Mouse (Mus musculus) forebrain, embryonic 11.5 days (tissue): ENCODE data around the gene Hcrt. TPM values are rescaled to one million over a fixed set of nuclear protein-coding genes. Genes with fewer than 3 reads are reported as not detected.

Experiments used
- ATAC-seq: fragments of 200-750 bp; cut with Nextera tagmentation; replicated peaks from 2 replicates; pipeline ENCODE4 v1.8.0; 2017; ENCODE audit warnings: moderate TSS enrichment; ENCODE audit not compliant: low FRiP score
- DNase-seq: peaks from one replicate; pipeline ENCODE4 v3.0.0-alpha.2; 2017; ENCODE audit warnings: low spot score
- H3K27ac ChIP-seq: fragments of 300-500 bp; sonication (generic); 2 replicates; pipeline ENCODE4 v1.5.1; 2014; ENCODE audit warnings: low read depth, low read length
- H3K27me3 ChIP-seq: fragments of 300-500 bp; sonication (generic); 2 replicates; pipeline ENCODE4 v1.6.1; 2014; ENCODE audit warnings: mild to moderate bottlenecking, low read length, mixed read lengths; ENCODE audit not compliant: control insufficient read depth, insufficient read depth
- H3K36me3 ChIP-seq: fragments of 300-500 bp; sonication (generic); 2 replicates; pipeline ENCODE4 v1.6.1; 2014; ENCODE audit warnings: mild to moderate bottlenecking, low read length, moderate library complexity, mixed read lengths; ENCODE audit not compliant: control insufficient read depth, insufficient read depth
- H3K4me1 ChIP-seq: fragments of 300-500 bp; sonication (generic); replicated peaks from 2 replicates; pipeline ENCODE4 v1.6.1; 2014; ENCODE audit warnings: low read length, mixed read lengths; ENCODE audit not compliant: control insufficient read depth, insufficient read depth
- H3K4me2 ChIP-seq: fragments of 300-500 bp; sonication (generic); 2 replicates; pipeline ENCODE4 v1.6.1; 2014; ENCODE audit warnings: low read depth, mild to moderate bottlenecking, low read length, moderate library complexity, mixed read lengths; ENCODE audit not compliant: severe bottlenecking
- H3K4me3 ChIP-seq: fragments of 300-500 bp; sonication (generic); 2 replicates; pipeline ENCODE4 v1.5.1; 2014; ENCODE audit warnings: low read depth, low read length
- H3K9ac ChIP-seq: fragments of 300-500 bp; sonication (generic); 2 replicates; pipeline ENCODE4 v1.6.1; 2014; ENCODE audit warnings: low read length
- H3K9me3 ChIP-seq: fragments of 300-500 bp; sonication (generic); 2 replicates; pipeline ENCODE4 v1.6.1; 2016; ENCODE audit warnings: low read length, mixed read lengths; ENCODE audit not compliant: control insufficient read depth
- WGBS: fragments of 180-500 bp; shearing (Covaris S2); extraction: QIAGEN DNeasy Blood & Tissue Kit; methylation state at CpG from one replicate; pipeline ENCODE4 v1.1.7; 2014; 5-methylcytosine and 5-hydroxymethylcytosine counted together
- polyA plus RNA-seq: library from polyadenylated mRNA; unstranded; fragments of >200 nt; fragmentation: Nextera tagmentation; extraction: Ambion mirVana; gene quantifications from 2 replicates; pipeline ENCODE4 v1.2.1, GENCODE M21; 2014

The Hcrt gene
- polyA plus RNA-seq, 1 experiment from 2014 or later = not detected

DNA sequence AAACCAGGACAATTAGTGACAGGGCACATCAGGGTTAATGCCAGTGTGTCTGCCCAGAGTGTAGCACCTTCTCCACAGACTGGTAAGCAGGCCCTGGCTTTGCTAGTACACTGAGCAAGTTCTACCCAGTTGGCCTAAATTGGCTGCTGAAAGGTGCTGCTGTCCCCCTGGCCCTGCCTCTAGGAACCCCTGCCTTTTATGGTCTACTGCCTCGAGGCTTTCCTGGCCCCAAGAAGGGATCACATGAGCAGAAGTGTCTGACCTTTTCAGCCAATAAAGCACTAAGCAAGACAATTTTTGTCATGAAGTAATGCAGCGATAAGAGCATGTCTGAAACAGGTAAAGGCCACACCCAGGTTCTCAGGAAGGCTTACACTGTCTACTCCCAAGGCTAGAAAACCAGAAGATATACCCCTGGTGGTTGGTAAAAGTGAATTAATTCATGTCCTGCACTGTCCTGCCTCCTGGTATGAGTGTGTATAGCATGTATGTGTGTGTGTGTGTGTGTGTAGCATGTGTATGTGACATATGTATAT, 40.2 kb downstream of the Hcrt start:
- H3K4me1 ChIP-seq = no peaks in the 10 kb centered on the region; the same call in 1 of the 2 replicates
- WGBS = 60% methylated on average over 2 of the region's 2 CpGs
- no peak overlapping the region for H3K9ac ChIP-seq
- no peak overlapping the region for H3K4me3 ChIP-seq
- H3K36me3 ChIP-seq = no peaks in the 10 kb centered on the region; the same call in 1 of the 2 replicates
- no peaks in the 10 kb centered on the region for H3K9me3 ChIP-seq
- H3K27me3 ChIP-seq = no peaks in the 10 kb centered on the region
- no peak overlapping the region for H3K4me2 ChIP-seq
- no peak overlapping the region for H3K27ac ChIP-seq
- DNase-seq = no peak
- ATAC-seq = no peak

DNA sequence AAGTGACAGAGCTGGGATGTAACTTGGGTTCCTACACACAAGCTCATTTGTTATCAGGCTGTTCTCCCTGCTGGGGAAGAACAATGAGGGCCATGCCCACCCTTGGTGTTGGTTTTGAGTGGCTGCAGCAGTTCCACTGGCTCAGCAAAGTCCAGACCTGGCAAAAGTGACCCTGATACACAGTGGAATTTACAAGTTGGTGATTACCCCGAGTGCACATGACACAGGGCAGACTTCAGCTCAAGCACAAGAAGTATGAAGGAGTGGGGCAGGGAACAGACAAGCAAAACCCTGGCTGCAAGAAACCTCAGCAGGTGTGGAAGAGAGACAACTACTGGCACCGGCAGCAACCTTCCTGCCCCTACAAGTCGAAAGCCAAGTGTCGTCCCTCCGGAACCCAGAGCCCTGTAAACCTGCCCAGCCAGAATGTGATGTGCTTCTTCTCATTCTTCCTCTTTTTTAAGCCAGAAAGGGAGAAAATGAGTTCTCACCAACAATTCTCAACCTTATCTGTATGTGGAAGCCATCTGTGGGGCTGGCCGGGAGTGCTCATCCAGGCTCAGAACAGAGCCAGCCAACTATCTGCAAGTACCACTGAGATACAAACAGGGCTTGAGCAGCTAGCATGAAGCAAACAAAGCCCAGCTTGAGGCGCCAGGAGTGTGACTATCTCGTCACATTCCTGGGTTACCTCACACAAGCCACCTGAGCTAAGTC, 40.8 kb downstream of the Hcrt start:
- Histone ChIP-seq H3K4me1 (no peaks in the 10 kb centered on the region; the same call in 1 of the 2 replicates), H3K36me3 (no peaks in the 10 kb centered on the region; the same call in 1 of the 2 replicates), H3K27ac (no peak overlapping the region), H3K27me3 (no peaks in the 10 kb centered on the region), H3K4me3 (no peak overlapping the region), H3K9ac (no peak overlapping the region), H3K4me2 (no peak overlapping the region), H3K9me3 (no peaks in the 10 kb centered on the region)
- ATAC-seq (no peak), DNase-seq (no peak)
- 64% methylated on average over 8 of the region's 8 CpGs for WGBS

DNA sequence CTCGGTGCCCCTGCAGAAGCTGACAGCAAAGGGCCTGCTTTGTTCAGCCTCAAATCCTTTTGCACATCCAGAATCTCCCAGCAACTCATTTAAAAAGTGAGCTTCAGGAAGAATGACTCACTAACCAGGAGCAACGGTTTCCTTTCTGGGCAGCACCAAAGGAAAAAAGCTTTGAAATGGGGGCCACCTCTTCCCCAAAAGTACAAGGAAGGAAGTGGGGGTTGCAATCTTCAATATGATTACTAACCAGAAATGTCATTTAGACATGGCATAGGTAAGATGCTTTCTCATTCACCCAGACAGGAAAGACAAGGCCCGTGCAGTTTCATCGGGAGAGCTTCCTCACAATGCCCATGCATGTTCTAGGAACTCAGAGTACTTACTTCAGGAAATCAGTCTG, 41.5 kb downstream of the Hcrt start:
- 62% methylated on average over 4 of the region's 4 CpGs for WGBS
- no peaks in the 10 kb centered on the region; the same call in 1 of the 2 replicates for H3K4me1 ChIP-seq
- H3K36me3 ChIP-seq = no peaks in the 10 kb centered on the region; the same call in 1 of the 2 replicates
- no peak overlapping the region for H3K4me3 ChIP-seq
- no peak overlapping the region for H3K27ac ChIP-seq
- no peaks in the 10 kb centered on the region for H3K9me3 ChIP-seq
- H3K4me2 ChIP-seq = no peak overlapping the region
- no peaks in the 10 kb centered on the region for H3K27me3 ChIP-seq
- DNase-seq (no peak), ATAC-seq (no peak)
- no peak overlapping the region for H3K9ac ChIP-seq

DNA sequence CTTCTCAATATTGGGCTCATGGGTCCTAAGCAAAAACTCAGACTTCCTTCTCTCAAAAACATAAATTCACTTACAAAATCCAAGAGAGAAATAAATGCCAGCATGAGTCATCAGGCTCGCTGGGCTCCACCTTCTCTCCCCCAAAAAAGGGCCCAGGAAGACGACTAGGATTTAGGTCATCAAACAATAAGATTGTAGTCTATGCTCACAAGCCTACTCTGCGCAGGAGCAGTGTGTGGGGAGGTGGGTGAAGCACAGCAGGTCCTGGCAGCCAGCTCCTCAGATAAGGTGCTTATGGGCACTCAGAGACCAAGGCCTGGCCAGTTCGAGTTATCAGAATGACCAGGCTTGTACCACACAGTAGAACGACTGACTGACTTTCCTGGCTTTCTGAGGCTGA, 42.4 kb downstream of the Hcrt start:
- Histone ChIP-seq H3K27ac (no peak overlapping the region), H3K27me3 (no peaks in the 10 kb centered on the region), H3K4me3 (no peak overlapping the region), H3K9me3 (no peaks in the 10 kb centered on the region), H3K4me2 (no peak overlapping the region), H3K9ac (no peak overlapping the region), H3K36me3 (no peaks in the 10 kb centered on the region; the same call in 1 of the 2 replicates), H3K4me1 (no peaks in the 10 kb centered on the region; the same call in 1 of the 2 replicates)
- DNase-seq (no peak), ATAC-seq (no peak)
- 76% methylated on average over 5 of the region's 5 CpGs for WGBS

DNA sequence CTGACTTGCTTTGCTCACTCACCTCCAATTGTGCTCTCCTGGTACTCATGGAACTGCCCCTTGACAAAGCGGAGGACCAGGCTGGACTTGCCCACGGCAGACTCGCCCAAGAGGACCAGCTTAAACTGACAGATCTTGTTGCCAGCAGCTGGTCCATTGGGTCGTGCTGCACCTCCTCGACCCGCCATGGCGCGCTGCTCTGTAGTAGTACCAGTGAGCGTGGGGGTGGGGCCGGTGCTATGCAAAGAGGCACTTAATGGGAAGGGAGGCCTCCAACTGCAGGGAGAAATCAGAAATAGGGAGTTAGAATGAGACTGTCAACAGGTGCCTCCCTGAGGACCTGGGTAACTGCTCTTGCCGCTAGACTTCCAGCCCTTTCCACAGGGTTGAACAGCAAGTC, 42.8 kb downstream of the Hcrt start:
- no peak overlapping the region for H3K4me3 ChIP-seq
- no peaks in the 10 kb centered on the region for H3K9me3 ChIP-seq
- ATAC-seq (no peak), DNase-seq (no peak)
- H3K9ac ChIP-seq = no peak overlapping the region
- no peaks in the 10 kb centered on the region; the same call in 1 of the 2 replicates for H3K36me3 ChIP-seq
- H3K4me2 ChIP-seq = no peak overlapping the region
- H3K27me3 ChIP-seq = no peaks in the 10 kb centered on the region
- H3K27ac ChIP-seq = no peak overlapping the region
- WGBS = 83% methylated on average over 11 of the region's 11 CpGs
- peaks cover under 1% of the 10 kb centered on the region for H3K4me1 ChIP-seq

DNA sequence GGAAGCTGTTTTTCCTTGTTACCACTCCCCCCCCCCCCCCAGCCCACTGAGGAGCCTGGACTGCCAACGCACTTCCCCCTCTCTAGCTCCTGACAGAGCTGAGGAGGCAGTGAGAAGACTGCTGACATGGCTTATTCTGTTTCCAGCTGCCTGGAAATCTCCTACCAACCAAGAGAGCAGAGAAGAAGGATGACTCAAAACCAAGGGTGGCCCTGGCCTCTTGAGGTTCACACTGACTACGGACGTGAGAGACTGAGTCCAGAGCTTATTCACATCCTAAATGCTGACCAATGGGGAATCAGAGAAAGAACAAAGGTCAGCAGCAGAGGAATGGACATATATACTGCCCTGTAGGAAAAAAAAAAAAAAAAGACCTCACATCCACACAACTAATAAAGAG, 43.4 kb downstream of the Hcrt start:
- DNase-seq (no peak), ATAC-seq (no peak)
- H3K4me3 ChIP-seq = no peak overlapping the region
- H3K36me3 ChIP-seq = no peaks in the 10 kb centered on the region; the same call in 1 of the 2 replicates
- peaks cover 2% of the 10 kb centered on the region for H3K4me1 ChIP-seq
- H3K9me3 ChIP-seq = no peaks in the 10 kb centered on the region
- H3K4me2 ChIP-seq = no peak overlapping the region
- no peaks in the 10 kb centered on the region for H3K27me3 ChIP-seq
- H3K27ac ChIP-seq = no peak overlapping the region
- WGBS = 87% methylated on average over 3 of the region's 3 CpGs
- no peak overlapping the region for H3K9ac ChIP-seq

DNA sequence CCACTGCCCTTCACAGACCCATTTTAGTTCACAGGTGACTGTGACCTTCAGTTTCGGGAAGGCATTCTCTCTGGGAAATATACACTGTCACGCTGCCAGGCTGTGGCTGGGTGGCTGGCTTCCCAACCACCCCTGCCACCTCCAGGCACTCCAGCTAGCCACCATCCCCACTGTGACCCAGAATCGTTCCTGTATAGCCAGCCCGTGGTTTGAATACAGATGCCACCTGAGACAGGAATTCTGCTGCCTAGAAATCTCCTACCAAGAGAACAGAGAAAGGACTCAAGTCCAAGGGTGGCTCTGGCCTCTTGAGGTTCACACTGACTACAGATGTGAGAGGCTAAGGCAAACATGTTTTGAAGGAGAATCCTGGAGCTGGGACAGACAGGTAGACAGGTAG, 43.9 kb downstream of the Hcrt start:
- H3K27me3 ChIP-seq = no peaks in the 10 kb centered on the region
- H3K9ac ChIP-seq = no peak overlapping the region
- H3K36me3 ChIP-seq = no peaks in the 10 kb centered on the region; the same call in 1 of the 2 replicates
- ATAC-seq (no peak), DNase-seq (no peak)
- 90% methylated on average over 4 of the region's 4 CpGs for WGBS
- no peak overlapping the region for H3K27ac ChIP-seq
- H3K9me3 ChIP-seq = no peaks in the 10 kb centered on the region
- no peak overlapping the region for H3K4me2 ChIP-seq
- H3K4me3 ChIP-seq = no peak overlapping the region
- peaks cover 6% of the 10 kb centered on the region for H3K4me1 ChIP-seq

DNA sequence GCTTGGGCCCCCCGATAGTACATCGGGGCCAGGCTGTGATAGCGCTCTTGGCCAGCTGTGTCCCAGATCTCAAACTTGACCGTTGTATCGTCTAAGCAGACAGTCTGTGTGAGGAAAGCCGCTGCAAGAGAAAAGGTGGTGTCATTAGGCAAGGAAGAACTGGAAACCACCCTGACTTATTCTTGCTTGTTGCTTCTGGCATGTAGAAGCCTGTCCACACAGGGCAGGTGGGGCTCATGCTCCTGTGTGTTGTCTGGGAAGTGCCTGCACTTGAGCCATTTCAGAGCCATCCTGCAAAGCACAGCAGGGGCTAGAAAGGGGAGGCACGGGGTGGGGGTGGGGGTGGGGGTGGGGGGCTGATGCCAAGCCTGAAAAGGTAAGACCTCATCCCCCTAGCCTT, 44.3 kb downstream of the Hcrt start:
- DNase-seq (no peak), ATAC-seq (no peak)
- 92% methylated on average over 7 of the region's 7 CpGs for WGBS
- no peak overlapping the region for H3K4me3 ChIP-seq
- no peaks in the 10 kb centered on the region; the same call in 1 of the 2 replicates for H3K36me3 ChIP-seq
- peaks cover 11% of the 10 kb centered on the region for H3K4me1 ChIP-seq
- no peak overlapping the region for H3K27ac ChIP-seq
- H3K27me3 ChIP-seq = no peaks in the 10 kb centered on the region
- no peak overlapping the region for H3K9ac ChIP-seq
- H3K4me2 ChIP-seq = no peak overlapping the region
- H3K9me3 ChIP-seq = no peaks in the 10 kb centered on the region

DNA sequence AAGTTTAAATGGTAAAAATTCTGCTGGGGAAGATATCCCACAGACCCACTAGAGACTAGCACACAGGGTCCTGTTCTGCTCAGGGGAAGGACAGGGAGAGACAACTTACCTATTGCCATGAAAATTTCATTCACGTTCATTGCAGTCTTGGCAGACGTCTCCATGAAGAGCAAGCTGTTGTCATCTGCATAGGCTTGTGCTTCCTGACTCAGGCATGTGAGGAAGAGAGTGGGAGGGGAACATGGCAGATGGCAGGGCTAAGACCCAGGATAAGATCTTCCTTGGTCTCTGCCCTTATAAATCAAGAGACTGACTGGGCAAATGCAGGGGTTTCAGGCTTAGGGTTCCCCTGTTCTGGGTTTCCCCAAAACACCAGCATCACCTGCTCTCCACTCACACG, 46.1 kb downstream of the Hcrt start:
- no peak overlapping the region for H3K9ac ChIP-seq
- ATAC-seq (no peak), DNase-seq (no peak)
- H3K4me1 ChIP-seq = peaks cover 12% of the 10 kb centered on the region
- H3K27ac ChIP-seq = no peak overlapping the region
- H3K9me3 ChIP-seq = no peaks in the 10 kb centered on the region
- no peaks in the 10 kb centered on the region for H3K27me3 ChIP-seq
- WGBS = 92% methylated on average over 3 of the region's 3 CpGs
- H3K36me3 ChIP-seq = no peaks in the 10 kb centered on the region; the same call in 1 of the 2 replicates
- no peak overlapping the region for H3K4me2 ChIP-seq
- no peak overlapping the region for H3K4me3 ChIP-seq
